Mouse (Mus musculus) right cerebral cortex, postnatal 4 days (tissue): ENCODE results near the gene Ddah2.

Experiments
- DNase-seq: peaks from one replicate; pipeline ENCODE4 v3.0.0-alpha.2; 2022

Ddah2 gene

DNA sequence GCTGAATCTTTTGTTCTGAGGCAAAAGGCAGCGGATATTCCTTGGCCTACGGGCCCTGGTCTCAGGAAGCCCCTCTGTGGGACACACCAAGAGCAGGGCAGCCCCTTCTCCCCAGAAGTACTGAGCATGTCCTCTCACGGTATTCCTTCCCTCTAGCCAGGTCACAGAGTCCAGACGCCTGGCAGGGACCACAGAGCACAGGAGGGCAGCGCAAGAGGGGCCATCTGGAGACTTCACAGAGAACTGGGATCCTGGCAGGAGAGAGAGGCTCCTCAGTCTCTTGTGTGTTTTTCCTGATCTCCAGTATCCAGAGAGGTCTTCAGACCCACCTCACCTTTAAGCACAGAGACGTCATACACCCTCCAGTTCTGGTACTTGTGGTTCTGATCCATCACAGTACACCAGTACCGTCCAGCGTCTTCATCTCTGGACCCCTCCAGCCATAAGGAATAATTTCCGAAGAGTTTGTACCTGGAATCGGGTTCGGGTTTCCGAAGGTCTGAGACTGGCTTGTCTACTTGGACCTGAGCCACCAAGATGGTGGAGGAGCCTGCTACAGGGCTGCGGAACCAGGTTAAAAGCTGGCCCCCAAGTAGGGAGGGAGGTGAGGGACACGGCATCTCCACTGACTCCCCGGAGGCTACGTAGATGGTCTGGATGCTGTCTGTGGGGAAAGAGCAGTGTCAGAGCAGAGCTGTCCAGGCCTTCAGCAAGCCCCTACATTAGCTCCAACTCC lies 24.2 kb downstream of the Ddah2 start:
- DNase-seq: no peak

DNA sequence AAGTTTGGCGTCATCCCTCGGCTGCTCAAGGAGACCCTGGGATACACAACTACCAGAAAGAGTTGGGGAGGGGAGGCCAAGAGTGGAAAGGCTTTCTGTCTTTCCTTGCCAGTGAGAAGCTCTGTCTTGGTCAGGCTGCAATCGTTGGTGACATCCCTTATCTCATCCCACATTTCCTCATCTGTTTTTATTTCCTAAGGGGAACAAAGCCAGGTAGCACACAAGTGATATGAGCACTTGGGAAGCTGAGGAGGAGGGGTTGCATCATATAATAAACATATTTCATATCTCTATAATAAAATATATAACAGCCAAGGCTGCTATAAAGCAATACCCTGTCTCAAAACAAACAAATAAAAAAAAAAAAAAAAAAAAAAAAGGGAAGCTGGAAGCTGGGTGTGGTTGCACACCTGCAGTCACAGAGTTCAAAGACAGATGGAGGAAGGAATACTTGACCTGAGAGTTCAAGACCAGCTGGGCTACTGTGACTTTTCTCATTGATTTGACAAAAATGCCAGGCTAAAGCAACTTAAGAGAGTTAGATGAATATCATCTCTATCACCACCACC lies 25.2 kb downstream of the Ddah2 start:
- DNase-seq: no peak

DNA sequence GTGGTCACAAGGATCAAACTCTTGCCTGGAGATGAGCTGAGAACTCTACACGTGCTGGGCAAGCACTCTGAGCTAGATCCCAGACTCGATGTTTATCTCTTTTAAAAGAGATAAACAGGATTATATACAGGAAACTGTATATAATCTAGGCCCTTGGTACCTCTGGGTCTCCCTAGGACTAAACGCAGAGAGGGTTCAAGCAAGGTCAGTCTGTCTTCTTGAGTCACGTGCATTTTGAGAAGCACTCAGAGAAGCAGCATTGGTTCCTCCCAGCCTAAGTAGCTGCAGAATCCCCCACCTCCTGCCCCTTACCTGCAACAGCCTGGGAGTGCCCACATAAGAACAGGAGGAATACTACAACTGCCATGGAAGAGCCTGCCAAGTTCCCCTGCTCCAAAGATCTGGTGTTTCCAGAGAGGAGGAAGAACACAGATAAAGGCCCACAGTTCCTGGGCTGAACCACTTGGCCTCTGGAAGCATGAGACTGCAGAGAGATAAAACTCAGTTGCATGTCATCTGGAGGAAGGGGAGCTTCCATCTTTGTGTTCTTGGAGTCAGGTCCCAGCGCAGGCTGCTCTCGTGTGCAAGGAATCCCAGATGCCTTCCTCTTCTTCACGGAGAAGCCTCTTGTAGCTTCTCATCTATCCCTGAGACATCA lies 26.5 kb downstream of the Ddah2 start, which contains the start of gene Ly6g6f:
Gene Ly6g6f (minus strand): TSS at position 403 of the 658 bp plus-strand sequence.
- DNase-seq: no peak

DNA sequence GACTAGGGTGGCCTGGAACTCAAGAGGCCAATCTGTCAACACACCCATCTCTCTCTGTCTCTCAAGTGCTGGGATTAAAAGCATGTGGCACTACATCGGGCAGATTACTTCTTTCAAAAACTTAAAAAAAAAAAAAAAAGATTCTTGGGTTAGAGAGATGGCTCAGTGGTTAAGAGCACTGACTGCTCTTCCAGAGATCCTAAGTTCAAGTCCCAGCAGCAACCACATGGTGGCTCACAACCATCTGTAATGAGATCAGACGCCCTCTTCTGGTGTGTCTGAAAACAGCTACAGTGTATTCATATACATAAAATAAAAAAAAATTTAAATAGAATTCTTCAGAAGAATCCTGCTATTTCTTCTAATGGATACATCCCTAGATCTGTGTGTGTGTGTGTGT lies 29.3 kb downstream of the Ddah2 start:
- DNase-seq: no peak

DNA sequence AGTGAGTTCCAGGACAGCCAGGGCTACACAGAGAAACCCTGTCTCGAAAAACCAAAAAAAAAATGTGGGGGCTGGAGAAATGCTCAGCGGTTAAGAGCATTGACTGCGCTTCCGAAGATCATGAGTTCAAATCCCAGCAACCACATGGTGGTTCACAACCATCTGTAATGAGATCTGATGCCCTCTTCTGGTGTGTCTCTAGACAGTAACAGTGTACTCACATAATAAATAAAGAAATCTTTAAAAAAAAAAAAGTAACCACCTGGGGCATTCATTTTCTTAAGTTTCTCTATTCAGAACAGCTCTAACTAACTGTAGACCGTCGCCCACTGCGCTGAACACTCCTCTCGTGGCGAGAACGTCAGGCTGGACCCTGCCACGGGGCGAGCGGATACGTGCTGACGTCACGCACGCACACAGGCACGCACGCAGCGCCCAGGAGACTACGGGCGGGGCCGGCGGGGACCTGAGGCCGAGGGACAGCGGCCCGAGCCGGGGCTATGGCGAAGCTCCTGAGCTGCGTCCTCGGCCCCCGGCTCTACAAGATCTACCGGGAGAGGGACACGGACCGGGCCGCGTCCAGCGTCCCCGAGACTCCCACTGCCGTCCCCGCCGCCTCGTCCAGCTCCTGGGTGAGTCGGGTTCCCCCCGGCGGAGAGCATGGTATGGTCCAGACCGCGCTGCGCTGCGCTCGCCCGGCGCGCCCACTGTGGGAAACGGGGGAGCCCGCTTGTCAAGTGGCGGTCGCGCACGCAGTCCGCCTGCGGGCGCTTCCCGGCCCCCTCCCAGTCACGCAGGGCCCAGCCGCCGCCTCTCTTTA lies 30.2 kb downstream of the Ddah2 start, which contains the start of gene Abhd16a:
Gene Abhd16a (plus strand): TSS at position 439 of the 820 bp plus-strand sequence.
- peak; percentile 91 for DNase-seq

DNA sequence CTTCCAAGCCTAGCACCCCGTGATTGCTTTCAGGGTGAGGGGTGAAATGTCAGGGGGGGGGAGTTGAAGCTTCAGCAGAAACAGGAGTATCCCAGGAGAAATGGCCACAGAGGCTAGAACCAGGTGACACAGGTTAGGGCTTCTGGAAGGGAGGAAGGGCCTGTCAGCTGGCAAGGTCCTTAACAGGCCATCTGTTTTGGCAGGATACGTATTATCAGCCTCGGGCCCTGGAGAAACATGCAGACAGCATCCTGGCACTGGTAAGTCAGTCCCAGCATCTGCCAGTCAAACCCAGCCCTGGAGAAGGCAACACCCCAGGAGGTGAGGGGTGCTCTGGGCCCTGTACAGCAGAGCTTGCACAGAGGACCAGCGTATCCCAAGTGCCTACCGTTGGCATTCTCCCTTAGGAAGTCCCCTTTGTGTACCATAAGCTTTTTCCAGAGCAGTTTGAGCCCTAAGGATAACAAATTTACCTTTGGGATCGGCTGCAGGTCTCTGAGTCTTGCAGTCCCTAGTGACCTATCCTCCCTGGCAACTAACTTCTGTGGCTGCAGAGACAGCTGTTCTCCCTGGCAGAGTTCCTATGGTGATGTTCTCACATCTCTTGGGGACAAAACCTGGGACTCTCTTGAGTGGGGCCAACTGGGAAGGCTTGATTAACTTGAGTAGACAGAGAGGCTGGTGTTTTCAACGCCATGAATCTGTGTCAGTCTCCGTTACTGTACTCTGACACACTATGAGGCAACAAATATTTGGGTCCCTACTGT lies 31.5 kb downstream of the Ddah2 start:
- no peak for DNase-seq

DNA sequence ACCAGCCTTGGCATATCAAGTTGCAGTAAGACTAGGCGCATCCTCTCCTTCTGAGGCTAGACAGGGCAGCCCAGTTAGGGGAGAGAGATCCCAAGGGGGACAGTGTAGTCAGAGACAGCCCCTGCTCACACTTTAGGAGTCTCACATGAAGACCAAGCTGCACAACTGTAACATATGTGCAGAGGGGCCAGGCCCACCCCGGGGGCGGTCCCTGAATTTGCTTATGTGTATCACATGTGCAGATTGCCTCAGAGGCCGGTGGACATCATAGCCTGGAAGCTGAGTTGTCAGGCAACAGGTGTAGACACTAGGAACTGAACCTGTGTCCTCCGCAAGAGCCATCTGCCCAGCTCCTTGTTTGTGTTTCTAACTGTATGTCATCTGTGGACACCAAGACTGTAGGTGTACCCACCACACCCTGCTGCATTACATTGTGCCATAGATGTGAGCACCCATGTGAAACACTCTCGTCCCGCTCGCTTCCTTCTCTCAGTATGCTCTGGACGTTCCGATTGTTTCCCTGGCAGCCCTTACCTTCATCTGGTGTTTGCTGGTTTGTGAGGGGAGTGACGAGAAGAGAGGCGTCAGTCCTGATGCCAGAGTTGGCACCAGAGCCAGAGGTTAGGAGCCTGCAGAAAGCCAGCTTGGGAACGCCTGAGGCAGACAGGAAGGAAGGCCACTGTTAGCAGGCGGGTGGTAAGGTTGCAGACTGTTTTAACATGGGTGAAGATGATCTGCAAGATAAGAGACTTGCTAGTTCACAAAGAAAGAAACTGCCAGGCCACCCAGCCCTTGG lies 33.8 kb downstream of the Ddah2 start:
- DNase-seq: no peak

DNA sequence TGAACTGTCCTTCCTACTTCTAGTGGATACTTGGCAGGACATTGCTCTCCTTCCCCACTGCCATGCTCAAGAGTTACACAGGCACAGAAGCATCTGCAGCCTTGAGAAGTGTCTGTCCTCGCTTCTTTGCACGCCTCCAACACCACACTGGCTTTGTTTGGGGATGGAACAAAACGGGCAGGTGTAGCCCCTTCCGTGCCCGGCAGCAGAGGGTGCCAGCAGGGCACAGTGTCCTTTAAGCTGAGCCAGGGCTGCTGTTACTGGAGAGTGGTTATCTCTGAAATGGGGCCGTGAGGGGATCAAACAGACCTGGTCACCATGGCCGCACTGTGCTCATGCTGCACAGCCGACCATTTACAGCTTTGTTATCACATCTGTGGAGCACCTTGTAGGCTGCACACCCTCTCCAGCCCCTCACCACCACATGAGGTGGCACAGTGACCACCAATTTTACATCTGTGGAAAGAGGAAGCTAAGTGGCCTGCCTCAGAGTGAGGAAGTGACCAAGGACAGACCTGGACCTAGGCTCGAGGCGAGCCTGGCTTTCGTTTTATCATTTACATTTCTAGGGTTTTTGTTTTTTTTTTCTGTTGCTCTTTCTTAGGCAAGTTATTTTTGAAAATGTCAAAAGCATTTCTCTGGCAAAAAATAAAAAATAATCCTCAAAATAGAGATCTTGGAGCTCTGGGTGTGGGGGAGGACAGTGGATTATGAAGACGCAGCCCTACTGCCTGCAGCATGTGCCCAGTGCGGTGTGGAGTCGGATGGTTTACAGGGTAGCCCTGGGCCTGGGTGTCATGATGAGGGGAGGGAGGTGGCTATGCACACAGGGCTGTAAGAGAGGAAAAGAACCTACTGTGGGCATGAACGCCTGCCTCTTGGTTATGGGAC lies 35.9 kb downstream of the Ddah2 start:
- DNase-seq: no peak

DNA sequence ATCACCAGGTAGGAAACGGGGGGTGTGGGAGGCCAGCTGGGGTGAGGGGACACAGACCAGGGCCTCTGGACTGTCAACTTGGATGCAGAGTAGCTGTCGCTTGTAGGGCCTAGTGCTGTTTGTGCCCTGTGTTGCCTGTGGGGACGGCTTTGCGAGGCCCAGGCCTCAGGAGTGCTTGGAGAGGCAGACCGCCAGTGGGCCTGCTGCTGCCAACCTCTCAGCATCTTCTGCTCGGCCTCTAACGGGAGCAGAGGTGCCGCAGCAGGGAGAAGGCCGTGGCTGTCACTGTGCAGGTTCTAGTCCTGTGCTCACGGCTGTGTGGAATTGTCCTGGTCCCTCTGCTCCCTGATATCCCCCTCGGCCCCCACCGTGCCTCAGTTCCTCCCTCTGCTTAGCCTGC lies 37.8 kb downstream of the Ddah2 start:
- no peak for DNase-seq

DNA sequence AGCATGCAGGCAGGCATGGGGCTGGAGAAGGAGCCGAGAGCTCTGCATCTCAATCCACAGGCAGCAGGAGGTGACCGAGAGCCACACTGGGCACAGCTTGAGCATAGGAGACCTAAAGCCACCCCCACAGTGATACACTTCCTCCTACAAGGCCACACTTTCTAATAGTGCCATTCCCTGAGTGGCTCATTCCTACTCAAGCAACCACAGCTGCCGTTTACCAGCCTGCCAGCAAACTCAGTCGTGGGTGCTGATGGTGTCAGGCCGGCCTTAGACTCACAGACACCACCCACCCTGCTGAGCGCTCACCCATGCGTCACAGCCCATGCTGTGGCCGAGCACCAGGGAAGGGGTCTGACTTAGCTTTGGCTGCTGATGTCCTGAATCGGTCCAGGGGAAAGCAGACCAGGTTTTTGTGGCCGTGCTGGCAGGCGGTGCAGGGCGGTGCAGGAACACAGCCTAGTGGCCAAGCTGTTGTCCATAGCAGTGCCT lies 38.4 kb downstream of the Ddah2 start:
- DNase-seq: no peak

DNA sequence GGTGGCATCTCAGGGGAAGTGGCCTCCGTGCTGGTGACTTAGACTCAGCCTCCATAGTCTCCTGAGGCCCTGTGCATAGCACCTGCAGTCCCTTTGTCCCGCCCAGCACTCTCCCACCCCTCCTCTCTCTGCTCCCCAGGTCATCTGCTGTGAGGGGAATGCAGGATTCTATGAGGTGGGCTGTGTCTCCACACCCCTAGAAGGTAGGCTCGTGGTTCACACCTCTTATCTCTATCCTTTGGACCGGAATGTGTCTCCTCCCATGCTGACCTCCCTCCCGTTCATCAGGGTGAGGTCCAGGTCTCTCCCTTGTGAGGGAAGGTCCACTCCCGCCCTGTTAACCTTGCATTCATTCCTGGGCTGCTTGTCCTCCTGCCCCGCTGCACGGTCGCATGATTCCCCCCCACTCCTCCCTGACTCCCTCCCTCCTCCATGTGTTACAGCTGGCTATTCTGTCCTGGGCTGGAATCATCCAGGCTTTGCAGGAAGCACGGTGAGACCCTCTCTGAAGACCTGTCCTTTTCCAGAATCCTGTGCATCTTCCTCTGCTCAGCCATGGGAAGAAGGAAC lies 41.4 kb downstream of the Ddah2 start:
- no peak for DNase-seq

DNA sequence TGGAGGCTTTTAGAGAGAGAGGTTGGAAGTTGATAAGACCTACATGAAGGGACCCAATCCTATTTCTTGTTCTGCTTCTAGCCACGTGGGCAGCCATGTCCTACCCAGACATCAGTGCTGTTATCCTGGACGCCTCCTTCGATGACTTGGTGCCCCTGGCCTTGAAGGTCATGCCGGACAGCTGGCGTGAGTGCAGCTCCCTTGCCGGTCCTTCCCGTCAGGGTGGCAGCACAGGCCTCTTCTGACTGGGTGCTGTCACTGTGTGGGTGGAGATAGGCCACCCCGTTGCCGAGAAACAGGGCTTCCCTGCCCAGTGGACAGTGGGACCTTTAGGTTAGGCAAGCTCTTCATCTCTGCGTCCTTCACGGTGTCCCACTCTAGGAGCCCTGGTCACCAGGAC lies 42.3 kb downstream of the Ddah2 start:
- DNase-seq: no peak

DNA sequence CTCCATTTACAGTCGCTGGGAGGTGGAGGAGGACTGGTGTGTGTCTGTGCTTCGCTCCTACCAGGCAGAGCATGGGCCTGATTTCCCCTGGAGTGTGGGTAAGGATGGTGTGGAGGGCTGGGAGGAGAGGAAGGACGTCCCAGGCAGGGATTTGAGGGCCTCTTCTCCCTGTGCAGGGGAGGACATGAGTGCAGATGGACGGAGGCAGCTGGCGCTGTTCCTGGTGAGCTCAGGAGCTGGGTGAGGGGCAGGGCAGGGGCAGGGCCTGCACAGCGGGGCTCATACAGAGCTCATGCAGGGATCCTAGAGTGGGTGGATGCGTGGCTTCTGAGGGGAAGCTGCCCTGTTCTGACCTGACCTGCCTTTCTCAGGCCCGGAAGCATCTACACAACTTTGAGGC lies 43.5 kb downstream of the Ddah2 start:
- no peak for DNase-seq

DNA sequence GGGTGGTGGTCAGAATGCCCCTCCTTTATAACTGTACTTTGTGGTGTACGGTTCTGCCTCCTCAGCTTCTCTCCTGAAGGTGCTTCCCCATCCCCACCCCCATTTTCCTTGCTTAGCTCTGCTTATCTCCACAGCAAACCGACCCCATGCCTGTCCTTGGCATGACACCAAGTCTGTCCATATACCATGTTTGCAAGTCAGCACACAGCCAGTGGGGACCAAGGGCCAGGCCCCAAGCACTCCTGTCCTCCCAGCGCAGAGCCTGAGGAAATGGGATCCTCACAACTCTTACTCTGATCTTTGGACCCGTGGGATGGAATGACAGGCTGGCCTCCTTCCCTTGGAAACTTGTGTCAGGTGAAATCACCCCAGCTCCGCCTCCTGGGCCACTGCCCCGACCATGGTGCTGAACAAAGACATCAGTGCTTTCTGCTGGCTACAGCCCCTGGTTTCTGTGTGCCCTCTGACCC lies 44.4 kb downstream of the Ddah2 start:
- no peak for DNase-seq

DNA sequence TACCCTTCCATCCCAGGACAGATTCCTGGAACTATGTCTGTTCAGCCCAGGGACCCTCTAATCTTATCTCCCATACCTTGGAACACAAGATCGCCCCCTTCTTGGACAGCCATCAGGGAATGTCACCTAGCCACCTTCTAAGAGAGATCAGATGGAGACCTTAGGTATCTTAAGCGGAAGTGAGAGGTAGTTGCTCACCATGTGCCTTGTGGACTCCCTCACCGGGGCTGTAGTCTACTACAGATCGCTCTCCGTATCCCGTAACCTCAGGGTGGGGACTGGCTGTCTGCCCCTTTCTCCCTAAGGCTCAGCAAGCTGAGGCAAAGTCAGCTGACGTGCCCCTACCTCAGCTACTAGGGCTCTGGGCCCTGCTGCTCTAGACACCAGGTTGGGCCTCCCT lies 45.2 kb downstream of the Ddah2 start:
- DNase-seq: no peak

DNA sequence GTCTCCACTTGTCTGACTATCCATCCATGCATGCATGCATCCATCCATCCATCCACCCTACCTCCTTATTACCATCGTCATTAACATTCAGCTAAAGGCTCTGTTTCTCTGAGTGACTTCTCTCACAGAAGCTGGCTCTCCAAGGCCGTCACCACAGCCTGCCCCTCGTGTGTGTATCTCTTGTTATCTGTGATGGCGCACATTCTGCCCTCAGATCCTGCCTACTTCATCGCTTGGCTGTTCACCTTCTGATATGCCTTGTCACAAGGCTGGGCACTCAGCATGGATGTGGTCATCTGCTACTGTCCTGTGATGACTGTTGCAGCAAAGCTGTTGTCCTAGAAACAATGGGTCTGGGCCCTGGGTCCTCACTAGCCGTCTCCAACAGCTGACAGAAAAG lies 45.9 kb downstream of the Ddah2 start:
- no peak for DNase-seq

DNA sequence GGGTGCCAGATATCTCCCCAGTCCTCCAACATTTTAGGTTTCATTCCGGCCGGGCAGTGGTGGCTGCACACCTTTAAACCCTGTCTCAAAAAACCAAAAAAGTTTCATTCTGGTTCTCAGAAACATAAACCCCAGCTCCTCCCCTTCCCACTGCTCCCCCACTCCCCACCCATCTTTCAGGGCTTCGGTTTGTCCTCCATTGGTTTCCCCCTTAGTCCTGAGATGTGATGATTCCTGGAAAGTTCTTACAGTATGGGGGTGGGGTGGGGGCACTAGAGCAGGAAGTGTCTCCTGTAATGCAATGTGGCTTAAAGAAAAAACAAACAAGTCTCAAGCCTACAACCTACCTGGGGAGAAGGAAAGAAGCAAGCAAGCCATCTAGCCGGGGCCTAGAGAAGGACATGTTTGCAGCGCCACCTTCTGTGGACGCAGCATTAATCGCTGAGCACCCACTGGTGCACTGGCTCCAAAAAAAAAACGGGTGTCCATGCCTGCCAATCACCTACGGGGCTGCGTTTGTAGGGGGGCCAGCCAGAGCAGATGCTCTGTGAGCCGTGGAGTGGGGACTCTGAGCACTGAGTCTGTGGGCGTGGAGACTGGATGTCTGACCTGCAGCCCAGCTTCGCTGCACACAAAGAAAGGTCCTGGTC lies 47.0 kb downstream of the Ddah2 start:
- peak; percentile 38 for DNase-seq

DNA sequence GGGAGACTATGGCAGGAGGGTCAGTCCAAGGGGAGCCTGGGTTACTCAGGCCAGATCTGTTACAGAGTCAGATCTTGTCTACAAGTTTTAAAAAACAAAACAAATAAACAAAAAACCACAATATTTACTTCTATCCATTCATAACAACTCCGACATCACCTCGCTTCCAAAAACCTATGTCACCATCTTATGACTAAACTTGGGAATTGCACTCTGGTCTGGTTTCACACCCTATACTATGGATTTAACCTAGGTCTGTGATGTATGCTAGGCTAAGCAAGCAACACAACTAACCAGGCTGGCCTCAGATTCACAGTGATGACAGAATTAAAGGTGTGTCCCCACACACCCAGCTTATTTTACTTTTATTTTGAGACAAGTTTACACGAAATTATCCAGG lies 47.7 kb downstream of the Ddah2 start:
- no peak for DNase-seq

DNA sequence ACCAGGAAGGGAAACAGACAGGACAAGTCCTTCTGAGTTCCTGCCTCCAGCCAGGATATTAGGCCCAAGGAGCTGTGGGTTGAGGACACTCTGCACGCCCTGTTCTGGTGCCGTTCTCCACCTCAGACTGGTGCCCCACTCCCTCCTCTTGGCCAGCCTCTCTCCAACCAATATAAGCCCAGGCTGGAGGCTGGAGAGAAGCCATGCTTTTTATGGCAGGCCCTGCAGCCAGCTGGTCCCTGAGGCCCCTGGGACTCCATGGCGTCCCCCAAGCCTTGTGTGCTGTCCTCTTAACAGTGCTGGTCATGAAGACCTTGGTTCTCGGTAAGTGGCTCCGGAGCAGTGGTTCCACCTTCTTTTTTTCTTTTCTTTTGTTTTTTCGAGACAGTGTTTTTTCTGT lies 49.3 kb downstream of the Ddah2 start, which contains the start of gene Ly6g5c:
Gene Ly6g5c (plus strand): TSS at position 183 of the 400 bp plus-strand sequence.
- no peak for DNase-seq
